Mouse (Mus musculus): ENCODE measurements around the gene Gm49391.

DNA sequence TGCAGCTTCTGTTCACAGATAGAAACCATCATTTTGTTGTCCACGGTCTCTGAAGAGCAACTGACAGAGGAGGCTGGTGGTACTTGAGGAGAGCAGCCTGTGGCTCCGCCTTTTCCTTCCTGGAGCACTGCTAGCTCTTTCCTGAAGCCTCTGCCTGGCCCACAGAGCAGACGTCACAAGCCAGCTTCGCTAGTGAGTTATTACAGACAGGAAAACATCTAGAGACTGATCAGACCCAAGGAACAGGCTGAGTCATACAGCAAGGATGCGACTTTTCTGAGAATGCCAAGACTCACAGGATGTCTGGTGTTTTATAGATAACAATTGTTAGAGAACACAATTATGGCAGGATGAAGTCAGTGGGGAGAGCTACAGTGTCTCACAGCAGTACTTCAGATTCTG is at the start of gene Gm49391, which contains the start of gene Ctla2a:
- TF ChIP-seq CTCF (conservative IDR thresholded peaks at IDR 0.05 in 1 of 2, IDR thresholded peaks at IDR 0.05 in 1 of 2; ENCODE audit: low read depth in 2 of 2, low read length in 2 of 2): no peak
- no peak for TF ChIP-seq TCF12 (IDR thresholded peaks at IDR 0.05; ENCODE audit: low read depth, low read length)
- no peak for TF ChIP-seq GABPA (IDR thresholded peaks at IDR 0.05; ENCODE audit: insufficient replicate concordance, low read depth, low read length)
- no peak for TF ChIP-seq ZKSCAN1 (IDR thresholded peaks at IDR 0.05; ENCODE audit: borderline replicate concordance, low read depth, low read length)
